In genomic region chr6:118845180-118845579, GRCm38 (mm10) we compare ENCODE assay signal across 10 mouse cellular contexts.
"Had no signal": no experiment of that assay in that cellular context is flagged by ENCODE, and none has a peak within 500 bp of the region (broad histone marks: within the 10 kb centered on the region; RNA-seq: fewer than 3 reads in every experiment).

No protein-coding gene starts in this region.

- H3K27me3 ChIP-seq: limb, embryonic 12.5 days; lung, embryonic 15.5 days; neural tube, embryonic 13.5 days had no signal

- H3K9ac ChIP-seq: limb, embryonic 12.5 days; lung, embryonic 15.5 days; neural tube, embryonic 13.5 days had no signal

- H3K4me2 ChIP-seq: limb, embryonic 12.5 days; lung, embryonic 15.5 days had no signal

- ATAC-seq: intestine, postnatal 0 days; midbrain, embryonic 16.5 days had no signal

- DNase-seq: kidney, adult 8-10 months; right cerebral cortex, postnatal 25 days; thymus, postnatal 14 days had no signal

- H3K27ac ChIP-seq: limb, embryonic 12.5 days; lung, embryonic 15.5 days; stomach, postnatal 0 days had no signal

- H3K4me3 ChIP-seq: limb, embryonic 12.5 days; lung, embryonic 15.5 days; midbrain, embryonic 10.5 days; neural tube, embryonic 13.5 days had no signal

- H3K36me3 ChIP-seq: limb, embryonic 12.5 days; lung, embryonic 15.5 days; midbrain, embryonic 10.5 days; neural tube, embryonic 13.5 days had no signal

- H3K9me3 ChIP-seq: limb, embryonic 12.5 days; lung, embryonic 15.5 days; midbrain, embryonic 10.5 days; neural tube, embryonic 13.5 days had no signal
